Comparison of ENCODE assay signal across 23 mouse cellular contexts in genomic region chr16:31440046-31440445, GRCm38 (mm10). TPM values are rescaled to one million over a fixed set of nuclear protein-coding genes. Genes with fewer than 3 reads are reported as not detected.
DNase-seq lines count a peak whose midpoint lies in the region; ATAC-seq and TF ChIP-seq lines count a peak whose summit lies in the region.
"Had no signal": no experiment of that assay in that cellular context is flagged by ENCODE, and none has a peak within 500 bp of the region (broad histone marks: within the 10 kb centered on the region; RNA-seq: fewer than 3 reads in every experiment).

No protein-coding gene starts in this region.

- H3K36me3 ChIP-seq in kidney, adult 2 months (ENCODE audit: control insufficient read depth, insufficient read depth, low read length) = no peaks in the 10 kb centered on the region
- H3K36me3 ChIP-seq in midbrain, postnatal 0 days (ENCODE audit: insufficient read depth, low read length) = peaks cover 28% of the 10 kb centered on the region
- H3K36me3 ChIP-seq in midbrain, embryonic 11.5 days (ENCODE audit: control insufficient read depth, insufficient read depth, low read length) = no peaks in the 10 kb centered on the region
- H3K36me3 ChIP-seq: stomach, embryonic 15.5 days had no signal

- H3K27ac ChIP-seq in kidney, adult 2 months (ENCODE audit: insufficient read depth, low read depth, low read length) = no peak overlapping the region
- no peak overlapping the region for H3K27ac ChIP-seq in midbrain, postnatal 0 days (ENCODE audit: low read depth, low read length)
- H3K27ac ChIP-seq in midbrain, embryonic 11.5 days (ENCODE audit: low read depth, low read length) = no peak overlapping the region
- H3K27ac ChIP-seq: limb, embryonic 13.5 days; liver, embryonic 13.5 days; midbrain, embryonic 15.5 days; stomach, embryonic 15.5 days had no signal

- intact Hi-C loops in heart, postnatal 25 days (cut with DNase I) = no loop called here

- no peak for ATAC-seq in midbrain, postnatal 0 days (ENCODE audit: low FRiP score)
- no peak for ATAC-seq in midbrain, embryonic 11.5 days (ENCODE audit: low FRiP score)
- ATAC-seq: forebrain, embryonic 16.5 days; midbrain, embryonic 15.5 days had no signal

- H3K4me3 ChIP-seq in kidney, adult 2 months (ENCODE audit: insufficient read depth, low read depth, low read length) = no peak overlapping the region
- H3K4me3 ChIP-seq in midbrain, postnatal 0 days (ENCODE audit: low read depth, low read length) = no peak overlapping the region
- H3K4me3 ChIP-seq in midbrain, embryonic 11.5 days (ENCODE audit: low read depth, low read length) = no peak overlapping the region
- H3K4me3 ChIP-seq: erythroblast, embryonic 14.5 days; limb, embryonic 13.5 days; liver, embryonic 13.5 days; midbrain, embryonic 15.5 days; stomach, embryonic 15.5 days had no signal

- no peak overlapping the region for H3K4me2 ChIP-seq in midbrain, postnatal 0 days (ENCODE audit: low read depth, low read length, poor library complexity, severe bottlenecking)
- H3K4me2 ChIP-seq in midbrain, embryonic 11.5 days = no peak overlapping the region
- H3K4me2 ChIP-seq: limb, embryonic 13.5 days; liver, embryonic 13.5 days; lung, embryonic 14.5 days; midbrain, embryonic 15.5 days; stomach, embryonic 15.5 days had no signal

- no peak for DNase-seq in kidney, adult 2 months
- no peak for DNase-seq in kidney, adult 8-10 months
- no peak for DNase-seq in midbrain, postnatal 0 days (ENCODE audit: low spot score)
- DNase-seq in midbrain, embryonic 11.5 days (ENCODE audit: low spot score, missing footprints) = no peak
- DNase-seq in NIH3T3 (ENCODE audit: low read depth) = peak; percentile 40
- DNase-seq in layer of hippocampus, postnatal 36 days = no peak
- DNase-seq in heart, postnatal 25 days (ENCODE audit: low spot score) = no peak
- DNase-seq: adrenal gland, adult 8-10 months; cerebellum, postnatal 10 days; heart, postnatal 14 days; kidney, adult 11 months; kidney, postnatal 36 days; layer of hippocampus, adult 9-11 months; liver, embryonic 13.5 days; lung, embryonic 14.5 days; lung, postnatal 14 days; right cerebral cortex, postnatal 25 days; thymus, postnatal 25 days had no signal

- TF ChIP-seq POLR2A in kidney, adult 2 months (IDR thresholded peaks at IDR 0.05; ENCODE audit: low read depth, low read length) = no peak

- no peaks in the 10 kb centered on the region for H3K4me1 ChIP-seq in kidney, adult 2 months (ENCODE audit: control insufficient read depth, insufficient read depth, low read length)
- H3K4me1 ChIP-seq in midbrain, postnatal 0 days (ENCODE audit: insufficient read depth, low read length) = no peaks in the 10 kb centered on the region
- H3K4me1 ChIP-seq in midbrain, embryonic 11.5 days (ENCODE audit: control insufficient read depth, insufficient read depth, low read length) = no peaks in the 10 kb centered on the region
- H3K4me1 ChIP-seq: limb, embryonic 13.5 days; liver, embryonic 13.5 days; stomach, embryonic 15.5 days had no signal

- WGBS in kidney, adult 2 months = 88% methylated on average over 1 of the region's 1 CpGs
- WGBS in midbrain, postnatal 0 days = 94% methylated on average over 1 of the region's 1 CpGs
- 92% methylated on average over 1 of the region's 1 CpGs for WGBS in midbrain, embryonic 11.5 days

- no peak overlapping the region for H3K9ac ChIP-seq in midbrain, postnatal 0 days (replicated peaks; ENCODE audit: low read length, poor library complexity, severe bottlenecking)
- no peak overlapping the region for H3K9ac ChIP-seq in midbrain, embryonic 11.5 days (ENCODE audit: low read length)
- H3K9ac ChIP-seq: limb, embryonic 13.5 days; liver, embryonic 13.5 days; lung, embryonic 14.5 days; midbrain, embryonic 15.5 days; stomach, embryonic 15.5 days had no signal

- peak; percentile 13; the same call in 1 of the 2 replicates for TF ChIP-seq CTCF in kidney, adult 2 months (conservative IDR thresholded peaks at IDR 0.05; ENCODE audit: insufficient read depth, insufficient read length, low read depth, low read length)
- TF ChIP-seq CTCF in midbrain, postnatal 0 days (IDR thresholded peaks at IDR 0.05) = peak; percentile 43

- no peaks in the 10 kb centered on the region for H3K9me3 ChIP-seq in midbrain, postnatal 0 days (ENCODE audit: low read length)
- no peaks in the 10 kb centered on the region; the same call in 1 of the 2 replicates for H3K9me3 ChIP-seq in midbrain, embryonic 11.5 days (ENCODE audit: control insufficient read depth, low read length)
- H3K9me3 ChIP-seq: limb, embryonic 13.5 days; liver, embryonic 13.5 days; midbrain, embryonic 15.5 days; stomach, embryonic 15.5 days had no signal

- no peaks in the 10 kb centered on the region for H3K27me3 ChIP-seq in kidney, adult 2 months (replicated peaks; ENCODE audit: control insufficient read depth, insufficient read depth, low read length)
- H3K27me3 ChIP-seq in midbrain, postnatal 0 days (ENCODE audit: insufficient read depth, low read length) = no peaks in the 10 kb centered on the region
- no peaks in the 10 kb centered on the region for H3K27me3 ChIP-seq in midbrain, embryonic 11.5 days (ENCODE audit: control insufficient read depth, insufficient read depth, low read length)
- H3K27me3 ChIP-seq: limb, embryonic 13.5 days; liver, embryonic 13.5 days; midbrain, embryonic 15.5 days; stomach, embryonic 15.5 days had no signal

RNA-seq across cellular contexts. Expression of gene Bdh1, which starts 18.0 kb away (rescaled TPM):
- 197 and 276 TPM in 2 replicates for polyA plus RNA-seq in kidney, adult 2 months (2012; rRNA removed)
- total RNA-seq in midbrain, postnatal 0 days (2014; rRNA removed) = 76.8 and 88.1 TPM in 2 replicates
- polyA plus RNA-seq in midbrain, postnatal 0 days (2015; fragmentation: Nextera tagmentation; extraction: Ambion mirVana) = 113 and 122 TPM in 2 replicates
- polyA plus RNA-seq in midbrain, embryonic 11.5 days (2014; fragmentation: Nextera tagmentation; extraction: Ambion mirVana) = 19.0 and 21.3 TPM in 2 replicates
- total RNA-seq in layer of hippocampus, postnatal 36 days (2021) = 100 to 1,000 TPM in 1 of 2 experiments, 10 to 100 TPM in 1; 94.4 to 105 TPM
- total RNA-seq in heart, postnatal 25 days (2021) = 1 to 10 TPM; 7.0 to 7.6 TPM
